Mouse (Mus musculus) G1E (cell line): ENCODE measurements around the gene Cdk20. TPM values are rescaled to one million over a fixed set of nuclear protein-coding genes. Genes with fewer than 3 reads are reported as not detected.

ENCODE experiments used
- ATAC-seq: 2 replicates; pipeline ENCODE4 v1.8.0; 2016; ENCODE audit warnings: mild to moderate bottlenecking; ENCODE audit not compliant: insufficient number of reproducible peaks, poor library complexity, low FRiP score, severe bottlenecking; ENCODE audit errors: extremely low read depth
- DNase-seq: peaks from one replicate; pipeline ENCODE4 v3.0.0; 2012; ENCODE audit warnings: low spot score
- H3K27me3 ChIP-seq: 2 replicates; pipeline ENCODE4 v1.6.1; 2012; ENCODE audit warnings: mild to moderate bottlenecking, low read length, inconsistent platforms; ENCODE audit not compliant: insufficient read depth
- H3K36me3 ChIP-seq: replicated peaks from 2 replicates; pipeline ENCODE3; 2012; ENCODE audit warnings: mild to moderate bottlenecking, inconsistent platforms
- H3K4me1 ChIP-seq: 2 replicates; pipeline ENCODE4 v1.6.1; 2012; ENCODE audit warnings: low read depth, low read length, inconsistent platforms, mixed read lengths; ENCODE audit not compliant: insufficient read depth
- H3K4me3 ChIP-seq: 2 replicates; pipeline ENCODE4 v1.5.1; 2012; ENCODE audit warnings: low read depth, mild to moderate bottlenecking, inconsistent platforms, low read length, moderate library complexity, mixed read lengths
- H3K9me3 ChIP-seq: replicated peaks from 2 replicates; pipeline ENCODE4 v1.6.1; 2012; ENCODE audit warnings: inconsistent platforms
- CTCF ChIP-seq: IDR thresholded peaks from 2 replicates; pipeline ENCODE4 v1.5.1; 2012; ENCODE audit warnings: low read depth, low read length, inconsistent platforms, mixed read lengths
- GATA1 ChIP-seq: IDR thresholded peaks from 2 replicates; pipeline ENCODE4 v1.6.1; 2012; ENCODE audit warnings: borderline replicate concordance, low read length, inconsistent platforms, mixed read lengths
- GATA2 ChIP-seq: IDR thresholded peaks from 2 replicates; pipeline ENCODE4 v1.6.1; 2012; ENCODE audit warnings: low read depth, low read length, inconsistent platforms, borderline replicate concordance
- POLR2AphosphoS5 ChIP-seq: IDR thresholded peaks from 2 replicates; pipeline ENCODE4 v1.6.1; 2012; ENCODE audit warnings: low read depth, low read length, inconsistent platforms; ENCODE audit not compliant: insufficient replicate concordance
- TAL1 ChIP-seq: conservative IDR thresholded peaks from 2 replicates; pipeline ENCODE4 v1.6.1; 2012; ENCODE audit warnings: low read depth, low read length, inconsistent platforms, mixed read lengths
- polyA plus RNA-seq: library from polyadenylated mRNA; stranded (reverse); fragments of >175 nt; gene quantifications from 2 replicates; pipeline ENCODE4 v1.2.3, GENCODE M21; 2012
- total RNA-seq, 2 experiments: library from RNA; stranded (forward) in 1 of 2; stranded (reverse) in 1 of 2; fragments of 200-1000 nt in 1 of 2; fragments of >200 nt in 1 of 2; fragmentation: Nextera tagmentation in 1 of 2; gene quantifications; 2 replicates each; pipeline ENCODE4 v1.2.3; 2014 to 2017

Cdk20 gene
- total RNA-seq (2014; fragmentation: Nextera tagmentation), result 0.23 and 1.0 TPM in 2 replicates
- 0.60 and 1.3 TPM in 2 replicates for total RNA-seq (2017)
- polyA plus RNA-seq, result 1.7 and 2.0 TPM in 2 replicates

GRCm38 (mm10) chr13:64432017-64432995, at the start of gene Cdk20:
Gene Cdk20 (plus strand): TSS chr13:64432314.
- peak; percentile 90 for ATAC-seq
- peaks cover 13% of the 10 kb centered on the region for H3K27me3 ChIP-seq
- H3K4me1 ChIP-seq, result peaks cover 9% of the 10 kb centered on the region
- peak within 1 kb of the TSS; percentile 69 for H3K4me3 ChIP-seq
- H3K9me3 ChIP-seq, result no peaks in the 10 kb centered on the region
- TF ChIP-seq GATA1 (no peak), POLR2AphosphoS5 (no peak), GATA2 (no peak), CTCF (no peak), TAL1 (no peak)
- peak; percentile 8 for DNase-seq
- H3K36me3 ChIP-seq, result no peaks in the 10 kb centered on the region

- ATAC-seq (no peak), DNase-seq (no peak)
- Histone ChIP-seq H3K4me1 (no peaks in the 10 kb centered on the region), H3K36me3 (no peaks in the 10 kb centered on the region), H3K9me3 (no peaks in the 10 kb centered on the region), H3K4me3 (no peak overlapping the region), H3K27me3 (peaks cover 11% of the 10 kb centered on the region)
- TF ChIP-seq POLR2AphosphoS5, result no peak
- no peak for TF ChIP-seq GATA2
- no peak for TF ChIP-seq GATA1
- no peak for TF ChIP-seq CTCF
- TF ChIP-seq TAL1, result no peak
Observed at GRCm38 (mm10) chr13:64384937-64385336, 47.2 kb upstream of the Cdk20 start.

GRCm38 (mm10) chr13:64386048-64386447, 46.1 kb upstream of the Cdk20 start:
- TF ChIP-seq GATA1 (no peak), TAL1 (no peak), CTCF (no peak), GATA2 (no peak), POLR2AphosphoS5 (no peak)
- no peaks in the 10 kb centered on the region for H3K36me3 ChIP-seq
- no peak overlapping the region for H3K4me3 ChIP-seq
- H3K4me1 ChIP-seq, result no peaks in the 10 kb centered on the region
- DNase-seq (no peak), ATAC-seq (no peak)
- peaks cover 11% of the 10 kb centered on the region; the same call in 1 of the 2 replicates for H3K27me3 ChIP-seq
- no peaks in the 10 kb centered on the region for H3K9me3 ChIP-seq

- H3K9me3 ChIP-seq, result no peaks in the 10 kb centered on the region
- DNase-seq (no peak), ATAC-seq (no peak)
- H3K4me1 ChIP-seq, result no peaks in the 10 kb centered on the region
- TF ChIP-seq TAL1, result no peak
- TF ChIP-seq GATA1, result no peak
- TF ChIP-seq CTCF, result no peak
- no peak for TF ChIP-seq POLR2AphosphoS5
- no peak for TF ChIP-seq GATA2
- H3K4me3 ChIP-seq, result no peak overlapping the region
- no peaks in the 10 kb centered on the region for H3K36me3 ChIP-seq
- peaks cover 11% of the 10 kb centered on the region; the same call in 1 of the 2 replicates for H3K27me3 ChIP-seq
Observed at GRCm38 (mm10) chr13:64388415-64388814, 43.7 kb upstream of the Cdk20 start.

- ATAC-seq (no peak), DNase-seq (no peak)
- Histone ChIP-seq H3K4me3 (no peak overlapping the region), H3K4me1 (no peaks in the 10 kb centered on the region), H3K9me3 (no peaks in the 10 kb centered on the region), H3K36me3 (no peaks in the 10 kb centered on the region), H3K27me3 (no peaks in the 10 kb centered on the region)
- no peak for TF ChIP-seq GATA2
- TF ChIP-seq TAL1, result no peak
- no peak for TF ChIP-seq GATA1
- no peak for TF ChIP-seq CTCF
- no peak for TF ChIP-seq POLR2AphosphoS5
Observed at GRCm38 (mm10) chr13:64396979-64397378, 35.1 kb upstream of the Cdk20 start.

GRCm38 (mm10) chr13:64398065-64398464, 34.0 kb upstream of the Cdk20 start:
- DNase-seq, result no peak
- Histone ChIP-seq H3K27me3 (no peaks in the 10 kb centered on the region), H3K9me3 (no peaks in the 10 kb centered on the region), H3K4me3 (no peak overlapping the region), H3K4me1 (no peaks in the 10 kb centered on the region), H3K36me3 (no peaks in the 10 kb centered on the region)
- ATAC-seq, result no peak
- no peak for TF ChIP-seq POLR2AphosphoS5
- no peak for TF ChIP-seq GATA1
- TF ChIP-seq GATA2, result no peak
- no peak for TF ChIP-seq CTCF
- no peak for TF ChIP-seq TAL1
